Mouse (Mus musculus): Measurements from ENCODE around the gene Nckap1l. TPM values are rescaled to one million over a fixed set of nuclear protein-coding genes. Genes with fewer than 3 reads are reported as not detected.

Gene Nckap1l
- total RNA-seq, 2 experiments from 2014 or later: 136 to 191 TPM

DNA sequence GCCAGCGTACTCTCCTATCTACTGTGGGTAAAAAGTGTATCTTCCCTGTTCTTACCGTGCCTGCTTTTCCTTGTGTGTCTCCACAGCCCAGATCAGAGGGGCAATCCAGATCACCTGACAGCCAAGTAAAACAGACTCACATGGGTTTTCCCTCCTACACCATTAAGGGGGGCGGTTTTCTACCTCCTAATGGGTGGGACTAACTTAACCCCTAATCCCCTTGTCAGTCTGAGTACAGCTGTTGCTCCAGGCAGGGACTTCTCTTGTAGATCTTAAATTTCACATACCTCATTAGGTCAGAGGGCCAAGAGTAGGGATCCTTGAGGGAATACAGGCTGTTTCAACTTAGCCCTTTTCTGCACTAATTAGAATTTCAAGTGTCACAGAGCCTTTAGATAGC, 44.6 kb downstream of the Nckap1l start:
- no peak for ATAC-seq (ENCODE audit: poor library complexity, severe bottlenecking)

DNA sequence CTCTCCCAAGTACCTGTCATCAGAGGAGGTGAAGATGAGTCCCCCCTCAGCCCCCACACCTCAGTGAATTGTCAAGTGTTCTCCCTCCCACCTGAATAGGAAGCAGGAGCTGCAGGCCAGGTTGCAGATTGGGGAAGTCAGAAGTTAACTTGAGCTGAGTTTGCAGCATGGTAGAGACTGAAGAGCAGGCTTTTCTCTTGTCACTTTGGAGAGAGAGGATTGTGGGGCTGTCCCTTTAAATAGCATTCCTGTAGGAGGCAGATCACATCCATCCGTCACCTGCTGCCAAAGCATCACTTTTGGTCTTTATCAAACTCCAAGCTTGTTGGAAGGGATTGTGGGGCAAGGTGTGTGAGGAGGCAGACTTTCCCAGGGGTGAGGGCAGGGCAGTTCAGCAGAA, 47.1 kb downstream of the Nckap1l start:
- ATAC-seq (ENCODE audit: poor library complexity, severe bottlenecking): no peak

DNA sequence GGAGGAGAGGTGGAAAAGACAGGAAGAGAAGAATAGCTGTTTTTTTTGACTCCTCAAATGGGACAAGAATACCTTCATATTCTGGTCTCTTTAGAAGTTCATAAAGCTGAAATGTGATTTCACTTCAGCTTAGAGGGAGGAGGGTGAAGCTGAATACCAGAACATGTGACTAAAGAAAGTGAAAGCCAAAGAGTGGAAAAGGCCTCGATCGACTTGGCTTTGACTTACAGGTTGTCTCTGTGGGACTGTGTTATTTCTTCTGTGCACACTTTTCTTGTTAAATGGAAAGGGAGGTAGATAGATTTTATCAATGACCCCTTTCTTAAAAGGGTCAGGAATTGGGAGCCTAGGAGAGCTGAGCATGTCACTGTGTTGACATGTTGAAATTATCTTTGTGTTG, 47.6 kb downstream of the Nckap1l start:
- no peak for ATAC-seq (ENCODE audit: poor library complexity, severe bottlenecking)

DNA sequence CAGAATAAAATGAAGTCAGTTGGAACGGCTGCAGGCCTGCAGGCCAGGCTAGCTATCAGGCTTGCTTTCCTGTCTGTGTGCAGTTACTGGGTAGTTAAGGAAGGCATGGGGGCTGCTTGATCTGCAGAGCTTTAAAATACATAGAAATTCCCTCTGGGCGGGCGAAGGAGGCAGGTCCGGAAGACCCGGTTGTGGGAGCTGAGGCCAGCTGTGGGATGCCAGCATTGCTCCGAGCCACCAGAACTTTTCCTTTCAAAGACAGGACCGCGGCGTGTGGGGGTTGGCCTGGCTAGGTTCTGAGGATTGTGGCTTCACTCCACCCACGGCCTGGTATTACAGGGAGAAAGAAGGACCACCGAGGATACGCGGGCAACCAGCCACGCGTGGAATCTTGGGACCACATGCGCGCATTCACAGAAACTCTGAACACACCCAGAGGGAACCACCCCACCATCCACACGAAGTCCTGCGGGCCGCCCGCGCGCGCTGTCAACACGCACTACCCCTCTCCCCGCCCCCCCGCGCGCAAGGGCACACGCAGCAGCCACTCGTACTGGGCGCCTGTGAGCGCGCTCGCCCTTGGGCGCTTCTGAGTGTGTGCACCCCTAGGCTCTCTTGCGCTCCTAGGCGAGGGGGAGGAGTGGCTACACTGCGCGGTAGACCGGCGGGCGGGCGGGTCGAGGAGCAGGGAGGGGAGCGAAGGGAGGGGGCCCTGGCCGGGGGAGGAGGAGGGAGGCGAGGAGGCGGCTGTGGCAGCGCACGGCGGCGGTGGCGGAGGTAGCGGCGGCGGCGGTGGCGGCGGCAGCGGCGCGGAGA, 49.0 kb downstream of the Nckap1l start, which contains the start of gene Pde1b:
Gene Pde1b (plus strand): TSS at position 600 of the 816 bp plus-strand sequence.
- peak; percentile 75 for ATAC-seq (ENCODE audit: poor library complexity, severe bottlenecking)

DNA sequence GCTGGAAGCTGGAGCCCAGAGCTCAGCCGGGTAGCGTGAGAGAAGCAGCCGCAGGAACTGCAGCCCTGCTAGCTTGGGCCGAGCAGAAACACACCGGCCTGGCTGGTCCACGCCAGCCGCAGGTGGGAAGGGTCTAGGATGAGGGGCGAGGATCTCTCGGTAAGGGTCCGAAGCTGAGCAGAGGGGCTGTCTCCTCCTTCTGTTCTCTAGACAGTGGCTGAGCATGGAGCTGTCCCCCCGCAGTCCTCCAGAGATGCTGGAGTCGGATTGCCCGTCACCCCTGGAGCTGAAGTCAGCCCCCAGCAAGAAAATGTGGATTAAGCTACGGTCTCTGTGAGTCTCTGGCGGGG, 49.6 kb downstream of the Nckap1l start:
- no peak for ATAC-seq (ENCODE audit: poor library complexity, severe bottlenecking)

DNA sequence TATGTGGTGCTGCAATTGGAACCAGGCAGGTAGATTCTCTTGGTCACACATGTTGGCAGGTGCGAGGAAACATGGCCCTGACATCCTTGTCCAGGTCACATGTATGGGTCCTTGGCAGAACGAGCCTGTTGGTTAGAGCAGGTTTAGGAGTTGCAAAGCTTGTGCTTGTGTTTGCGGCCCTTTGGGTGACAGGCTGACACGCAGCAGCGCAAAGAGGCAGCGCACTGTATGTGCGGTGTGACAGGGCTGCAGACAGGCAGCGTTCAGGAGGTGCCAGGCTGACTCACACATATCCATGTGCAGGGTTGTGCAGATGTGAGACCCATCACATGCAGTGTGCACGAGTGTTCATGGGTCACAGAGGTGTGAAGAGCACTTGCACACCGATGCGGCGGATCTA, 50.1 kb downstream of the Nckap1l start:
- ATAC-seq (ENCODE audit: poor library complexity, severe bottlenecking): no peak

DNA sequence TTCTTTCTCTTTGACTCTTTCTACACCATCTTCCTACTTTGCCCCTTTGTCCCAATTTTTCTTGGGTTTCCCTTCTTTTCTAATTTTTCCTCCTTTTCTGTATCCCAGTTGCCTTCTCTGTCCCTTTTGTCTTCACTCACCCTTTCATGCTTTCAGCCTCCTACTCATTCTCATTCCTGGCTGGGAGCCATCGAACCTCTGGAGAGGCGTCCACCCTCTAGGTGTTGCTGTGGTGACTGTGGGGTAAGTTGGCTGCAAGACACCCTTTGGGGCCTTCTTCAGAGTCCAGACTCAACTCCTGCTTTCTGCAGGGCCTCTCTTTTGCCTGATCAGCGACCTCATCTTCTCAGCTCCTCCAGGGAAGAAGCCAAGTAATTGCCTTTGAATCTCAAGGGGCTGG, 55.7 kb downstream of the Nckap1l start:
- ATAC-seq (ENCODE audit: poor library complexity, severe bottlenecking): no peak

- ATAC-seq (ENCODE audit: poor library complexity, severe bottlenecking): no peak
Measured at GRCm38 (mm10) chr15:103511652-103512051, 58.1 kb downstream of the Nckap1l start.

DNA sequence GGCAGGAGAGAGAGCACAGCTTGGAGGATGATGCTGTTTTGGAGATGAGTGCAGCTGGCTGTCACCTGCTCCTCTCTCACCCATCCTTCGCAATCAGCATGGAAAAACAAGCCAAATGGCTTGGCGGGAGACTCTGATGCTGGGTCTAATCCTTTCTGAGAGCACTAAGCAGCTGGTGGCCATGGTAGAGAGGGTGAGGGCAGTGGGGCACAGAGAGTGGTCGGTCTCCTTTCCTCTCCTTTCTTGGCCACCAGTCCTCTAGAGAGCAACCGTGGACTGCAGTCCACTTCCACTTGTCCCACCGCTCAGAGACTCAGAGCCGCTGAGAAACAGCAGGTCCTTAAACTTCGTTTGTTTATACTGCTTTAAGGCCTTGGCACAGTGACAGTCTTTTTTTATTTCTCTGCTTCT, 60.0 kb downstream of the Nckap1l start:
- ATAC-seq (ENCODE audit: poor library complexity, severe bottlenecking): no peak

- peak; percentile 27; the same call in 1 of the 2 replicates for ATAC-seq (ENCODE audit: poor library complexity, severe bottlenecking)
Measured at GRCm38 (mm10) chr15:103514119-103514518, 60.5 kb downstream of the Nckap1l start.

DNA sequence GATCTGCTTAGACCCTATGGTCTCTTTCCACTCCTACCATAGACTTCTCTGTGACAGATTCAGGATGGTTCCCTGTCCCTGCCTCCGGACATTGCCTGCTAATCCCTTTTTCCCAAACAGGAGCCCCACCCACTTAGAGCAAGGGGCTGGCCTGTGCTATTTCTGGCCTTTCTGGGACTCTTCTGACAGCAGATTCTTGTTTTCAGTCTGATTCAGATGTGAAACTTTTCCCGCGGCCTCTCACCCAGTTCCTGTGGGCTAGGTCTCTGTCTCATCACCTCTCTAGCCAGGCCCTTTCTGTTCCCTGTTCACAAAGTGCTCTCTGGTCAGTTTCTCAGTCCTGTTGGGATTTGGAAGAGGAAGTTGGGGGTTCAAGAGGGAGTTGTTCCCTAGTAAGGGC, 61.3 kb downstream of the Nckap1l start:
- ATAC-seq (ENCODE audit: poor library complexity, severe bottlenecking): peak; percentile 30; the same call in 1 of the 2 replicates

DNA sequence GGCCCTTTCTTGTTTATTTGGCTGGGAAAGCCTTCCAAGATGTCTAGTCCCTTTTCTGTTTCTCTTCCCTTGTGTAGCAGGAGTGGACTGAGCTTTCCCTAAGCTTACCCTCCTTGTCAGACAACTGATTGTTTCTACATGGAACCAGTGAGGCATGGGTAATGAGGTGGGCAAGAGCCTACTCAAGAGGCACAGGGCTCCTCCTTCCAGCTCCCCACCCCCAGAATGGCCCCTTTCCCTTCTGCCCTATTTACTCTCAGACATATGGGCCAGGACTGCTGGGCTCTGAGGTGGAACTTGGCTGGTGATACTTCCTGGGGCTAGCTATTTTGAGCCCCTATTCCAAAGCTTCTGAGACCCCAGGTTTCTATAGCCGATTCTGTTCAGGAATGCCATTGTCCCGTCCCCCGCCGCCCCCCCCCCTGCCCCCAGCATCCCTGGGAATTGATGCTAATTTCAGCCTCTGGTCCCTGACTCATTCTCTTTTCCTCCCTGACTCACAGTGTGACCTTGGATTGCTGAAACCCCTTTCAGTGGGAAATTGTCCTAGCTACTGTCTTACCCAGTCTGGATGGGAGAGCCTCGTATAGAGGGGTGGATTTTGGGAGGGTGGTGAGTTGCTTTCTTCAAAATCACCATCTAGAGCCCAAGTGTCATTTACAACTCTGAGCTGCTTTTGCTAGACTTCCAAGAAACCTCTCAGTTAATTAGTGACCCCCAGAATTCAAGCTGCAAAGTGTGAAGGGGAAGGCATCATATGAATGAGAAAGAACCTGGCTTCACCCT, 65.2 kb downstream of the Nckap1l start:
- no peak for ATAC-seq (ENCODE audit: poor library complexity, severe bottlenecking)

GRCm38 (mm10) chr15:103519386-103520378, 66.1 kb downstream of the Nckap1l start:
- ATAC-seq (ENCODE audit: poor library complexity, severe bottlenecking): no peak

DNA sequence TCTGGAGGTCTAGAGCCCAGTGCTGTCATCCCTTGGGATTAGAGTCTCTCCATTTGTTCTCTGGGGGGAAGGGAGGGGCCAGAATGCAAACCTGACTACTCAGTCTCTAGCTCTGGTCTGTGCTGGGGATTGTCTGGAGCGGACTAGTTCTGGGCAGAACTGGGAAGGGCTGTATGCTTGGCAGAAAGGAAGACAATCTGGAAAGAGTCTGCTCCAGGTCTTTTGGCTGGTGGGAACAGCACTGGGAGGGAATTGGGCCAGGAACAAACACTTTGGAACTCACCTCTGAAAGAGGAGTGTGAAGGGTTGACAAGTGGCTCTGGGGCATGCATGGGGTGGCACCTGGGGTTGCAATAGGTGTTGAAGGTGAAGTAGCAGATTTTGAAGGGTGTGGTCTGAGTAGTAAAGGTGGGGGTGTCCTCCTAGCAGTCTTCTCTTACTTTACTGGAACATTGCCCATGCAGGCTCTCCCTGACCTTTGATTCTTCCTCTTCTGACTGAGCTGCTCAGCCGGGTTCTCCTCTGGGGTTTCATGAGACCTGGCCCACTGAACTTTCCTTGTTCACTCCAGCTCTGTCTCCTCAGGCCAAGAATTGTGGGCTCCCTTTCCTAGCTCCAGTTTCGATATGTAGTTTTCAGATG, 69.0 kb downstream of the Nckap1l start:
- ATAC-seq (ENCODE audit: poor library complexity, severe bottlenecking): no peak

GRCm38 (mm10) chr15:103523156-103523555, 69.6 kb downstream of the Nckap1l start:
- ATAC-seq (ENCODE audit: poor library complexity, severe bottlenecking): no peak

DNA sequence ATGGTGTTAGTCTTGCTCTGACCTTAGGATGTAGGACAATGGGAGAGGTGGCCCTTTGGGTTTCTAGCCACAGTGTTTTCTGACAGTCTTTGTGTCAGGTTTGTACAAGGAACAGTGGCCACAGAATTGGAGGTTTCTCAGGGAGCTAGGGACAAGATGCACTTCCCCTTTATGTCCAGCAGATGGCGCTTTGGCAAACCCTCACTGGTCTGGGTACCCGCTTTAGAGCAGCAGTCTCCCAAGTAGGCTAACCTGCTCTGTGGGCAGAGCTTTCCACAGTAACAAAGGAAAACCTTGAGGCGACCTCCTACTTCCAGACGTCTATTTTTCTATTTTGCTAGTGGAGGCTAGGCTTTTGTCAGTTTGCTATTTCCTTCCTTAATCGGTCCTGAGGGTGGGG, 76.8 kb downstream of the Nckap1l start:
- peak; percentile 74 for ATAC-seq (ENCODE audit: poor library complexity, severe bottlenecking)

DNA sequence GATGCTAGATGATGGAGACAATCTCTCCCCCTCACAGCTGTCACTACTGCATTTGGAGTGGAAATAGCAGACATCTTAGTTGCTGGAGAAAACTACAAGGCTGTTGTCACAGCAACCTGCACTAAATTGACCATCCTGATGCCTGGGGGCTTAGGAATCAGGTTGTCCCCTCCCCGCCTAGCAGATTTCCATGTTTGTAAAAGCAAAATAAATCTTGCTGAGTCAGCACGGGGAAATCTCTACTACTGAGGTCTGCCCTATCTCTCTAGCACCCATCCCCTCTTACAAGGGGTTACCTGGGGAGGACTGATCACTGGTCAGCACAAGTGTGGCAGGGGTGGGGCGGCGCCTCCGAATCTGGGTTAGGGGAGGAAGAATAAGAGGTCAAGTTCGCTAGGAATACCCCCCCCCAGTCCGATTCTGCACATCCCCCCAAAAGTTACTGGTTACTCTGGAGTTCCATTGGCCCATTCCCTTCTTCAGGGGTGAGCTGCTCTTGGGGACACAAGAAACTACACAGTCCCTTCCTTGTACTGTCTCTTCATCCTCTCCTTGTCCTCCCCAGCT, 80.5 kb downstream of the Nckap1l start:
- no peak for ATAC-seq (ENCODE audit: poor library complexity, severe bottlenecking)

DNA sequence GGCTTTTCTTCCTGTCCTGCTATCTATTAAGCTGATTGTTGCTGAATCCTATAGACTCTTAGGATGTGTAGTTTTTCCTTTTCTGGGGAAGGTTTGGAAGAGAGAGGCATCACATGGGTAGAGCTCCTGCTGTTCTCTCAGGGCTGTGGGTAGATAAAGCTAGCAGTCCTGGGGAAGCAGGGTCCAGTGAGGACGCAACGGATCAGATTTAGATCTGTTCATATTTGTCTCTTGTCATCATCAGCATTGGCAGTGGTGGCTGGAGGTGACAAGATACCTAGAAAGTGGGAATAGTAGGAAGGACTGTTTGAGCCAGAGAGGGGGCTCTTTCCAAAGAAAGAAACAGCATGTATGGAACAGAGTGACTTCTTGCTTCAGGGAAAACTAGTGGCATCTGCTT, 81.4 kb downstream of the Nckap1l start:
- no peak for ATAC-seq (ENCODE audit: poor library complexity, severe bottlenecking)

- no peak for ATAC-seq (ENCODE audit: poor library complexity, severe bottlenecking)
Measured at GRCm38 (mm10) chr15:103535786-103536185, 82.2 kb downstream of the Nckap1l start.

- ATAC-seq (ENCODE audit: poor library complexity, severe bottlenecking): no peak
Measured at GRCm38 (mm10) chr15:103536456-103536855, 82.9 kb downstream of the Nckap1l start.

Data from megakaryocyte, adult 5-6 weeks (primary cell).